Mouse (Mus musculus): ENCODE results near the gene Pfpl. TPM values are rescaled to one million over a fixed set of nuclear protein-coding genes. Genes with fewer than 3 reads are reported as not detected.

Pfpl gene
- polyA plus RNA-seq (2014; fragmentation: Illumina TruSeq; extraction: RNeasy Lipid Tissue Mini Kit (QIAGEN cat#74804); ENCODE audit: low read depth, low replicate concordance) = not detected

DNA sequence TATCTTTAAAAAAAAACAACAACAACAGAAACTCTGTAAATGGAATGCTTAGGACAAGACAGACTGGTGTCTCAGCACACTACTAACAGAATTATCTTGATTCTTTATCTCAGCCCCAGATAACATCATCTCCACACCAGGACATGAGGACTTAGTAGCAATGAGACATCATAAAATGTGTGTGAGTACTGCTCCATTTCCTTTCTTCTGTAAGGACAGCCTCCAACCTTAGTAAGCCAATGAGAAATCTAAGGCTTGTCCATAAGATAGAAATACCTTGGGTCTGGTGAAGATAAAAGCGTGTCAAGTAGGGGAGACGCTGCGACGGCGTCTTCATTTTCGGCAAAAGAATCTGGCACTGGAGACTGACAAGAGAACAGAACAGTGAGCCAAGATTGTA, at the start of gene Pfpl:
TSS of gene Pfpl (plus strand) at position 301 of the 400 bp plus-strand sequence.

DNA sequence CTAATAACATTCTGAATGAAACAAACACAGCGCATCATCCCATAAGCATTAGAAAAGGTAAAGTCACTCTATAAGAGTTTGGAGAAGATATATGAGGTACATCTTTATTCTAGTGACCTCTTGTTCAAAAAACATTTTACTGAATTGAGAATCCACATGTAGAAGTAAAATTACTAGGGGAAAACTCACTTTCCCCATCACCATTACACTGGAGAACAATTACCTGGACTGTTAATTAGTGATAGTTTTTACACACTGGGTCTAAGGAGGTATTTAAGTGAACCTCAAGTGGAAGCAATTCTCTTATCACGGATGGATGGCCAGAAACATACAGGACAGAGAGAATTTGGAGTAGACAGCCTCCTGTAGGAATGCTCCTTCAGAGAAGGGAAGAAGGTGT, 40.7 kb upstream of the Pfpl start, which contains the start of gene Olfr1440:
TSS of gene Olfr1440 (plus strand) at position 301 of the 400 bp plus-strand sequence.

DNA sequence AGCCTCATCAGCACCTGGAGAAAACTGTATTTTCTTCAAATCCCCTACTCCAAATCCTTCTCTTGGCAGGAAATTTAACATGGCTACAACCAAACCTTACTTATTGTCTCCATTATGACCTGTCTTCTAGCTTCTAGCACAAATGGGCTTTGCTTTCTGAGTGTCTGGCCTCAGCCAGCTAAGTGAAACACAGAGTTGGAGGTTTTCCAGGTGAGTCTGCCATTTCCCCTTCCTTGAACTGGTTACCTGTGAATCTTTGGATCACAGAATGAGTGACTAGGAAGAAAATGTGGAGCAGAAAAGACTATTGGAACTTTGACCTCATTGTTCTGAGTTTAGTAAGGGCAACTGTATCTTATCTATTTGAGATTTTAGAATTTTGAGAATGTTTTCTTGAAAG, 10.3 kb upstream of the Pfpl start, which contains the start of gene Olfr1441:
TSS of gene Olfr1441 (plus strand) at position 73 of the 400 bp plus-strand sequence.

DNA sequence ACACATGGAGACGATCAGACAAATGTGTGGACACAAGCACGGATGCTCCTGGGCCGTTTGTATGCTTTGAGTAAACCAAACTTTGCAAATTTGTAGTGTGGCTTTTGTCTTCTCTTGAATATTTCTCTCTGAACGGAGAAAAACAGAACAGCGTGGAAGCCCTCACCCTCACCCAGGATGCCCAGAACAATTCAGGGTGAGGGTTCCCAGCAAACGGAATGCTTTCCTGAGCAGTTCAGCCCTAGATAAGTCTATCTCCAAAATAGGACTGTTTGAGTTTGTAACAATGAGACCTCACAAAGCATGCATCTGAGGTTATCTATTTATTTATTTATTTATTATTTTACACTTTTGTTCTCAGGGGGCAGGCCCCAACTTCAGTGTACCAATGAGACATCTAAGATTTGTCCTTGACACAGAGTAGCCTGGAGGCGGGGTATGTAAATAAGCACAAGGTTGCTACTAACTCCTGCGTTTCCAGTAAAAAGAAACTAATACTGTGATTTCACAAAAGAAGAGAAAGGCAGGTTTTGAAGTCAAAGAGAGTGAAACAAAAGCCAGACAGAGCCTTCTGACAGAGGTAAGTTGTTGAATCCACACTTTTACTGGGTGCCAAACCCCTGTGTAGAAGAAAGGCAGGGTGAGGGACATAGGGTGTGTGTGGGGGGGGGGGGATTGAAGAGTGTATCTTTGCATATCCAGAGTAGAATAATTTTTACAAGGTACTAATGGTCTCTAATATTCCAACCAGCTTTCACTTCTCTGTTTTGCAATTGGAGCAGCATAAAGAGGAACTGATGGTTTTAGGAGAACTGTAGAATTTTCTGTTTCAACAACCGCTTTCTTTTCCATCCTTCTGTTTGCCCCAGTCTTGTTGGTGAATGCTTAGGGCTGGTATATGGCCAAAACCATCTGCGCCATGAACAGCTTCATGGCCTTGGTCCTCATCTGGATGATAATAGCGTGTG, 32.9 kb downstream of the Pfpl start, which contains the start of gene Mpeg1:
TSS of gene Mpeg1 (plus strand) at position 498 of the 968 bp plus-strand sequence.

Other genes with a start within 250 kb of the Pfpl start
- not detected for gene Olfr1431, start 227.3 kb upstream of the Pfpl start, polyA plus RNA-seq (2014; fragmentation: Illumina TruSeq; extraction: RNeasy Lipid Tissue Mini Kit (QIAGEN cat#74804); ENCODE audit: low read depth, low replicate concordance)
- gene Olfr1432, start 195.3 kb upstream of the Pfpl start, polyA plus RNA-seq (2014; fragmentation: Illumina TruSeq; extraction: RNeasy Lipid Tissue Mini Kit (QIAGEN cat#74804); ENCODE audit: low read depth, low replicate concordance) = not detected
- gene Olfr262, start 186.2 kb upstream of the Pfpl start, polyA plus RNA-seq (2014; fragmentation: Illumina TruSeq; extraction: RNeasy Lipid Tissue Mini Kit (QIAGEN cat#74804); ENCODE audit: low read depth, low replicate concordance) = not detected
- not detected for gene Olfr235, start 166.9 kb upstream of the Pfpl start, polyA plus RNA-seq (2014; fragmentation: Illumina TruSeq; extraction: RNeasy Lipid Tissue Mini Kit (QIAGEN cat#74804); ENCODE audit: low read depth, low replicate concordance)
- not detected for gene Olfr1434, start 148.1 kb upstream of the Pfpl start, polyA plus RNA-seq (2014; fragmentation: Illumina TruSeq; extraction: RNeasy Lipid Tissue Mini Kit (QIAGEN cat#74804); ENCODE audit: low read depth, low replicate concordance)
- gene Olfr1436, start 128.8 kb upstream of the Pfpl start, polyA plus RNA-seq (2014; fragmentation: Illumina TruSeq; extraction: RNeasy Lipid Tissue Mini Kit (QIAGEN cat#74804); ENCODE audit: low read depth, low replicate concordance) = not detected
- gene Olfr1437, start 102.8 kb upstream of the Pfpl start, polyA plus RNA-seq (2014; fragmentation: Illumina TruSeq; extraction: RNeasy Lipid Tissue Mini Kit (QIAGEN cat#74804); ENCODE audit: low read depth, low replicate concordance) = not detected
- not detected for gene Olfr1438-ps1, start 92.0 kb upstream of the Pfpl start, polyA plus RNA-seq (2014; fragmentation: Illumina TruSeq; extraction: RNeasy Lipid Tissue Mini Kit (QIAGEN cat#74804); ENCODE audit: low read depth, low replicate concordance)
- not detected for gene Olfr1440, start 40.6 kb upstream of the Pfpl start, polyA plus RNA-seq (2014; fragmentation: Illumina TruSeq; extraction: RNeasy Lipid Tissue Mini Kit (QIAGEN cat#74804); ENCODE audit: low read depth, low replicate concordance)
- gene Olfr1441, start 10.5 kb upstream of the Pfpl start, polyA plus RNA-seq (2014; fragmentation: Illumina TruSeq; extraction: RNeasy Lipid Tissue Mini Kit (QIAGEN cat#74804); ENCODE audit: low read depth, low replicate concordance) = not detected
- 77.7 TPM for gene Mpeg1, start 32.9 kb downstream of the Pfpl start, polyA plus RNA-seq (2014; fragmentation: Illumina TruSeq; extraction: RNeasy Lipid Tissue Mini Kit (QIAGEN cat#74804); ENCODE audit: low read depth, low replicate concordance)
- gene Dtx4, start 73.5 kb downstream of the Pfpl start, polyA plus RNA-seq (2014; fragmentation: Illumina TruSeq; extraction: RNeasy Lipid Tissue Mini Kit (QIAGEN cat#74804); ENCODE audit: low read depth, low replicate concordance) = 22.3 TPM
- gene Fam111a, start 117.8 kb downstream of the Pfpl start, polyA plus RNA-seq (2014; fragmentation: Illumina TruSeq; extraction: RNeasy Lipid Tissue Mini Kit (QIAGEN cat#74804); ENCODE audit: low read depth, low replicate concordance) = 20.9 TPM
- gene Gm4952, start 172.1 kb downstream of the Pfpl start, polyA plus RNA-seq (2014; fragmentation: Illumina TruSeq; extraction: RNeasy Lipid Tissue Mini Kit (QIAGEN cat#74804); ENCODE audit: low read depth, low replicate concordance) = not detected
- not detected for gene Glyat, start 205.4 kb downstream of the Pfpl start, polyA plus RNA-seq (2014; fragmentation: Illumina TruSeq; extraction: RNeasy Lipid Tissue Mini Kit (QIAGEN cat#74804); ENCODE audit: low read depth, low replicate concordance)
- not detected for gene Olfr1442, start 242.5 kb downstream of the Pfpl start, polyA plus RNA-seq (2014; fragmentation: Illumina TruSeq; extraction: RNeasy Lipid Tissue Mini Kit (QIAGEN cat#74804); ENCODE audit: low read depth, low replicate concordance)